Mouse (Mus musculus) embryonic fibroblast, embryonic 13.5 days (primary cell): Measurements from ENCODE around the gene Fbxo34.

ENCODE experiments used
- CTCF ChIP-seq: IDR thresholded peaks from 2 replicates; pipeline ENCODE4 v1.5.1; 2011; ENCODE audit warnings: mild to moderate bottlenecking, control low read depth, low read length, moderate library complexity, borderline replicate concordance; ENCODE audit not compliant: insufficient read depth
- POLR2A ChIP-seq: IDR thresholded peaks from 2 replicates; pipeline ENCODE4 v1.6.1; 2011; ENCODE audit warnings: low read depth, mild to moderate bottlenecking, control low read depth, low read length, moderate library complexity

DNA sequence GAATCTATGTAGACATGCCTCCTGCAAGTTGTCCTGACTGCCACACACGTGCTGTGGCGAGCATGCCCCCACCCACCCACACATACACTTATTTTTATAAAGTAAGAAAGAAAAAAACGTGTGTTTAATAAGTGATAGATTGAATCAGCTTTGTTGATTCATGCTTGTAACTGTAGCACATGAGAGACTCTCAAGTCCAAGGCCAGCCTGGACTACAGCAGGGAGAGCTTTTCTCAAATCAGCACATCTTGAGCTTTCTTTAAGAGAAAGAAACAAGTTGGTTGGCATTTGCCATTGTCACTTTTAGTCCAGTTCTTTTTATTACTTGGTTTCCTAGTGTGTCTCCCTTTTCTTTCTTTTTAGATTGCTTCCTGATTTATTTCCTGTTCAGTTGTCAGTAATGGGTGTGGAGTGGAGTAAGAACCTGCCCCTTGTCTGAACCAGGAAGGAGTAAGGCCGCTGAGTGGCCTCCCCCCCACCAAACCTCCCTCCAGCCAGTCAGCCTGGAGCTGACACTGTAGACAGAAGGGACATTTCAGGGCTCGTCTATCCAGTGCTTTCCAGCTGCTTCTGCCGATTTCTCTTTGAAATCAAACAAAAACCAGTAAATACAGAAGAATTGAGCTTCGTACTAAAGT lies 64.7 kb downstream of the Fbxo34 start:
- TF ChIP-seq CTCF (no peak), POLR2A (no peak)
